In the genomic region with DNA sequence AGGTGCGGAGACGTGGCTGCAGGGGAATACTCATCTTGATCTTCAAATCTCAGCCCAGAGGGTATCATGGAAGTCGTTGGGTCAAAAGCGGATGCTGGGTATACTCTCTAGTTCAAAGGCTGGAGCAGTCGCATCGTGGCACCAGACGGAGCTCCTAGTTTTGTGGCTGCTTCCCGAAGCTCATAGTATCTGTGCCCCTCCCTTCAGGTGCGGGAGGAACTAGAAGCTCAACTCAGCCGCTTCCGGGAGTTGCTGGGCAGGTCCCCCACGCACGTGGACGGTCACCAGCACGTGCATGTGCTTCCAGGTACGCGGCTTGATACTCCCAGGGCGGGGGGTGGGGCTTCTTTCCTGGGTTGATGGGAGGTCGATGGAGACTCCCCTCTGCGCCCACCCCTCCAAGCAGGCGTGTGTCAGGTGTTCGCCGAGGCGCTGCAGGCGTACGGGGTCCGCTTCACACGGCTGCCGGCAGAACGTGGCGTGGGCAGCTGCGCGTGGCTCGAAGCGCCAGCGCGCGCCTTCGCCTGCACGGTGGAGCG, we compare ENCODE assay signal across 8 mouse cellular contexts. TPM values are rescaled to one million over a fixed set of nuclear protein-coding genes. Genes with fewer than 3 reads are reported as not detected.
A peak's percentile ranks its signal among the peaks of the same experiment; 100 is the strongest.
DNase-seq lines count a peak whose midpoint lies in the region; ATAC-seq and TF ChIP-seq lines count a peak whose summit lies in the region.

No protein-coding gene starts in this region.

- no peak for DNase-seq in gastrocnemius, adult 2 months
- DNase-seq in gastrocnemius, adult 8-10 months (ENCODE audit: low spot score in 2 of 2) = no peak
- DNase-seq in CH12.LX (ENCODE audit: extremely low read depth) = peak; percentile 72
- DNase-seq in embryo, embryonic 9.5 days (ENCODE audit: extremely low spot score) = peak; percentile 29
- DNase-seq in neural tube, embryonic 11.5 days (ENCODE audit: low spot score) = no peak
- DNase-seq in thymus, postnatal 4 days = peak; percentile 53

- no peak overlapping the region; the same call in 1 of the 2 replicates for H3K27ac ChIP-seq in gastrocnemius, adult 2 months
- H3K27ac ChIP-seq in CH12.LX (ENCODE audit: insufficient read depth, low read depth) = peak overlapping the region; percentile 18
- peak overlapping the region; percentile 49; the same call in 1 of the 2 replicates for H3K27ac ChIP-seq in liver, embryonic 12.5 days
- H3K27ac ChIP-seq in neural tube, embryonic 11.5 days (ENCODE audit: low read depth, low read length) = no peak overlapping the region

- no peaks in the 10 kb centered on the region for H3K9me3 ChIP-seq in CH12.LX (replicated peaks; ENCODE audit: low read length)
- no peaks in the 10 kb centered on the region for H3K9me3 ChIP-seq in liver, embryonic 12.5 days (replicated peaks)
- no peaks in the 10 kb centered on the region for H3K9me3 ChIP-seq in neural tube, embryonic 11.5 days (ENCODE audit: control insufficient read depth, low read length)

- H3K4me1 ChIP-seq in CH12.LX (ENCODE audit: control insufficient read depth in 1 of 2, insufficient read depth in 2 of 2) = peaks cover 7 to 40% of the 10 kb centered on the region in 2 experiments
- H3K4me1 ChIP-seq in liver, embryonic 12.5 days = peaks cover 22% of the 10 kb centered on the region
- H3K4me1 ChIP-seq in neural tube, embryonic 11.5 days (ENCODE audit: control insufficient read depth, insufficient read depth, low read length) = peaks cover 12% of the 10 kb centered on the region; the same call in 1 of the 2 replicates

- H3K9ac ChIP-seq in CH12.LX (ENCODE audit: insufficient read depth, low read depth) = peak overlapping the region; percentile 64
- peak overlapping the region; percentile 71 for H3K9ac ChIP-seq in liver, embryonic 12.5 days
- H3K9ac ChIP-seq in neural tube, embryonic 11.5 days (ENCODE audit: low read length) = peak overlapping the region; percentile 45

- intact Hi-C loops in gastrocnemius, adult 2 months (cut with DNase I) = loop anchor here (5.0 kb wide), 1 partner anchor 60 kb away; a partner anchor contains a TSS

- peak overlapping the region; percentile 91 for H3K4me2 ChIP-seq in CH12.LX (ENCODE audit: insufficient read depth, low read depth, poor library complexity, severe bottlenecking)
- H3K4me2 ChIP-seq in liver, embryonic 12.5 days = peak overlapping the region; percentile 99
- peak overlapping the region; percentile 95 for H3K4me2 ChIP-seq in neural tube, embryonic 11.5 days (ENCODE audit: low read depth)

- peaks cover 16 to 51% of the 10 kb centered on the region in 2 experiments for H3K36me3 ChIP-seq in CH12.LX (replicated peaks in 1 of 2; ENCODE audit: control insufficient read depth in 1 of 2, insufficient read depth in 1 of 2, low read length in 1 of 2)
- H3K36me3 ChIP-seq in liver, embryonic 12.5 days = peaks cover 18% of the 10 kb centered on the region
- H3K36me3 ChIP-seq in neural tube, embryonic 11.5 days (ENCODE audit: control insufficient read depth, insufficient read depth, low read length) = peaks cover 4% of the 10 kb centered on the region; the same call in 1 of the 2 replicates

- in situ Hi-C loops in CH12.LX (cut with MboI; ENCODE audit: low pct_ligation_motif_present, low pct_unique_long_range_greater_than_20kb, low sequenced_read_pairs) = no loop called here

- no peak for TF ChIP-seq EP300 in CH12.LX (IDR thresholded peaks at IDR 0.05; ENCODE audit: low read length)

- TF ChIP-seq RAD21 in CH12.LX (IDR thresholded peaks at IDR 0.05; ENCODE audit: low read depth, low read length) = no peak

- no peaks in the 10 kb centered on the region for H3K27me3 ChIP-seq in CH12.LX (replicated peaks)
- no peaks in the 10 kb centered on the region for H3K27me3 ChIP-seq in liver, embryonic 12.5 days (replicated peaks)
- H3K27me3 ChIP-seq in neural tube, embryonic 11.5 days (ENCODE audit: control insufficient read depth, insufficient read depth, low read length) = peaks cover 13% of the 10 kb centered on the region

- ATAC-seq in inflammation-experienced regulatory T-cells, adult 6 months = peak; percentile 51
- ATAC-seq in liver, embryonic 12.5 days = peak; percentile 23
- ATAC-seq in neural tube, embryonic 11.5 days (ENCODE audit: insufficient read depth, low FRiP score, low TSS enrichment) = peak; percentile 29

- no peak; the same call in 1 of the 2 replicates for TF ChIP-seq POLR2A in CH12.LX (IDR thresholded peaks at IDR 0.05; ENCODE audit: low read depth, low read length)

- 2% methylated on average over 41 of the region's 41 CpGs for WGBS in liver, embryonic 12.5 days (ENCODE audit: insufficient replicate concordance)
- under 1% methylated on average over 41 of the region's 41 CpGs for WGBS in neural tube, embryonic 11.5 days

- dilution Hi-C loops in CH12.LX (cut with MboI; ENCODE audit: extremely low pct_ligation_motif_present, extremely low pct_unique_long_range_greater_than_20kb, low sequenced_read_pairs) = no loop called here

- peaks cover 4% of the 10 kb centered on the region; the same call in 1 of the 2 replicates for H3K79me2 ChIP-seq in CH12.LX (replicated peaks; ENCODE audit: control insufficient read depth, extremely low read depth, insufficient read depth, poor library complexity, severe bottlenecking)

- peak overlapping the region; percentile 82 for H3K4me3 ChIP-seq in gastrocnemius, adult 2 months
- H3K4me3 ChIP-seq in CH12.LX (replicated peaks in 1 of 3; ENCODE audit: low read depth in 2 of 3, low read length in 2 of 3, poor library complexity in 1 of 3) = peak overlapping the region; percentile 73 to 83 (median 80)
- H3K4me3 ChIP-seq in liver, embryonic 12.5 days = peak overlapping the region; percentile 69
- peak overlapping the region; percentile 57 for H3K4me3 ChIP-seq in neural tube, embryonic 11.5 days (ENCODE audit: low read depth, low read length)

- TF ChIP-seq CTCF in gastrocnemius, adult 2 months (IDR thresholded peaks at IDR 0.05) = no peak
- 0 out of 4 replicates have a peak, but pooled peaks of 1 of the 2 experiments have one; percentile 7 for TF ChIP-seq CTCF in CH12.LX (conservative IDR thresholded peaks at IDR 0.05 in 1 of 2, IDR thresholded peaks at IDR 0.05 in 1 of 2; ENCODE audit: low read depth in 2 of 2, low read length in 2 of 2)

TF ChIP-seq in CH12.LX, 34 proteins besides CTCF, POLR2A, EP300 and RAD21 (continues in another document):
- peak; percentile 99 for TF ChIP-seq MAX (IDR thresholded peaks at IDR 0.05; ENCODE audit: low read length)
- TF ChIP-seq ZMIZ1 (IDR thresholded peaks at IDR 0.05; ENCODE audit: low read depth, low read length) = no peak
- no peak for TF ChIP-seq SMC3 (IDR thresholded peaks at IDR 0.05; ENCODE audit: low read depth, low read length)
- peak; percentile 33; the same call in 1 of the 2 replicates for TF ChIP-seq SIN3A (IDR thresholded peaks at IDR 0.05; ENCODE audit: low read length)

RNA-seq across cellular contexts. Expression of a gene that starts 0.4 kb away (rescaled TPM):
- under 1 TPM in 1 of 2 experiments, not detected in 1; 0.11 TPM for total RNA-seq in gastrocnemius, adult 2 months (2021)
- total RNA-seq in gastrocnemius, adult 8-10 months (2022) = under 1 TPM in 1 of 4 experiments, not detected in 3; 0.10 TPM
- total RNA-seq in CH12.LX (2012; rRNA removed) = 4.4 and 6.4 TPM in 2 replicates
- 7.5 and 8.9 TPM in 2 replicates for total RNA-seq in CH12.LX (2014; rRNA removed)
- 7.7 and 9.7 TPM in 2 replicates for polyA plus RNA-seq in CH12.LX (2012; ENCODE audit: insufficient read length, low read depth)
- polyA plus RNA-seq in inflammation-experienced regulatory T-cells, adult 6 months (2017; shearing (Covaris generic)) = 1 to 10 TPM in 1 of 3 experiments, under 1 TPM in 2; 0.57 to 1.1 (median 0.70) TPM
- polyA plus RNA-seq in liver, embryonic 12.5 days (2016; fragmentation: Nextera tagmentation; extraction: Ambion mirVana) = 0.80 and 1.3 TPM in 2 replicates
- 0.97 and 1.2 TPM in 2 replicates for polyA plus RNA-seq in neural tube, embryonic 11.5 days (2014; fragmentation: Nextera tagmentation; extraction: Ambion mirVana)

RNA-seq across cellular contexts. Expression of a gene that starts 3.0 kb away (rescaled TPM):
- under 1 TPM in 1 of 2 experiments, not detected in 1; 0.31 TPM for total RNA-seq in gastrocnemius, adult 2 months (2021)
- under 1 TPM in 1 of 4 experiments, not detected in 3; 0.22 TPM for total RNA-seq in gastrocnemius, adult 8-10 months (2022)
- total RNA-seq in CH12.LX (2012; rRNA removed) (68.0 and 70.9 TPM in 2 replicates), CH12.LX (2014; rRNA removed) (48.9 and 54.3 TPM in 2 replicates)
- polyA plus RNA-seq in CH12.LX (2012; ENCODE audit: insufficient read length, low read depth) = 63.4 and 65.3 TPM in 2 replicates
- polyA plus RNA-seq in inflammation-experienced regulatory T-cells, adult 6 months (2017; shearing (Covaris generic)) = 10 to 100 TPM in 1 of 3 experiments, 1 to 10 TPM in 2; 5.3 to 11.5 (median 7.4) TPM
- 18.5 and 18.8 TPM in 2 replicates for polyA plus RNA-seq in liver, embryonic 12.5 days (2016; fragmentation: Nextera tagmentation; extraction: Ambion mirVana)
- polyA plus RNA-seq in neural tube, embryonic 11.5 days (2014; fragmentation: Nextera tagmentation; extraction: Ambion mirVana) = 12.2 and 12.5 TPM in 2 replicates

RNA-seq across cellular contexts. Expression of a gene that starts 15.3 kb away (rescaled TPM):
- 1 to 10 TPM; 4.3 to 8.0 TPM for total RNA-seq in gastrocnemius, adult 2 months (2021)
- 1 to 10 TPM; 2.9 to 5.3 (median 3.7) TPM for total RNA-seq in gastrocnemius, adult 8-10 months (2022)
- total RNA-seq in CH12.LX (2012; rRNA removed) = 235 and 348 TPM in 2 replicates
- total RNA-seq in CH12.LX (2014; rRNA removed) = 159 and 168 TPM in 2 replicates
- polyA plus RNA-seq in CH12.LX (2012; ENCODE audit: insufficient read length, low read depth) = 159 and 165 TPM in 2 replicates
- polyA plus RNA-seq in inflammation-experienced regulatory T-cells, adult 6 months (2017; shearing (Covaris generic)) = 10 to 100 TPM; 17.5 to 69.8 (median 18.3) TPM
- 82.4 and 91.1 TPM in 2 replicates for polyA plus RNA-seq in liver, embryonic 12.5 days (2016; fragmentation: Nextera tagmentation; extraction: Ambion mirVana)
- 65.7 and 72.2 TPM in 2 replicates for polyA plus RNA-seq in neural tube, embryonic 11.5 days (2014; fragmentation: Nextera tagmentation; extraction: Ambion mirVana)

RNA-seq across cellular contexts. Expression of a gene that starts 22.5 kb away (rescaled TPM):
- not detected for total RNA-seq in gastrocnemius, adult 2 months (2021)
- not detected for total RNA-seq in gastrocnemius, adult 8-10 months (2022)
- 21.0 and 27.5 TPM in 2 replicates for total RNA-seq in CH12.LX (2012; rRNA removed)
- 33.3 and 33.8 TPM in 2 replicates for total RNA-seq in CH12.LX (2014; rRNA removed)
- 71.1 and 78.4 TPM in 2 replicates for polyA plus RNA-seq in CH12.LX (2012; ENCODE audit: insufficient read length, low read depth)
- polyA plus RNA-seq in inflammation-experienced regulatory T-cells, adult 6 months (2017; shearing (Covaris generic)) = 10 to 100 TPM in 1 of 3 experiments, 1 to 10 TPM in 2; 3.4 to 26.3 (median 5.8) TPM
- polyA plus RNA-seq in liver, embryonic 12.5 days (2016; fragmentation: Nextera tagmentation; extraction: Ambion mirVana) = 31.9 and 33.4 TPM in 2 replicates
- polyA plus RNA-seq in neural tube, embryonic 11.5 days (2014; fragmentation: Nextera tagmentation; extraction: Ambion mirVana) = 97.3 and 105 TPM in 2 replicates

RNA-seq across cellular contexts. Expression of a gene that starts 36.4 kb away (rescaled TPM):
- total RNA-seq in gastrocnemius, adult 2 months (2021) = 10 to 100 TPM; 27.6 to 31.4 TPM
- 10 to 100 TPM; 23.1 to 27.9 (median 25.0) TPM for total RNA-seq in gastrocnemius, adult 8-10 months (2022)
- total RNA-seq in CH12.LX (2012; rRNA removed) (101 and 102 TPM in 2 replicates), CH12.LX (2014; rRNA removed) (82.9 and 98.1 TPM in 2 replicates)
- polyA plus RNA-seq in CH12.LX (2012; ENCODE audit: insufficient read length, low read depth) = 88.1 and 90.1 TPM in 2 replicates
- 100 to 1,000 TPM; 205 to 233 (median 224) TPM for polyA plus RNA-seq in inflammation-experienced regulatory T-cells, adult 6 months (2017; shearing (Covaris generic))
- 72.7 and 77.5 TPM in 2 replicates for polyA plus RNA-seq in liver, embryonic 12.5 days (2016; fragmentation: Nextera tagmentation; extraction: Ambion mirVana)
- 150 and 156 TPM in 2 replicates for polyA plus RNA-seq in neural tube, embryonic 11.5 days (2014; fragmentation: Nextera tagmentation; extraction: Ambion mirVana)

Comparison
In these comparisons a context has a peak if more than half of its experiments do, and no peak if none do; other contexts are left out.
1. DNase-seq: peak in CH12.LX (single experiment), embryo, embryonic 9.5 days (single experiment) and thymus, postnatal 4 days (single experiment); none in gastrocnemius, adult 2 months (single experiment), gastrocnemius, adult 8-10 months (0 of 2) and neural tube, embryonic 11.5 days (single experiment).
2. H3K27ac ChIP-seq: peak in CH12.LX (single experiment) and liver, embryonic 12.5 days (single experiment); none in gastrocnemius, adult 2 months (single experiment) and neural tube, embryonic 11.5 days (single experiment).
3. Peak in every context shown above with its lines, with median percentiles within 50 percentile points of each other: H3K4me3 ChIP-seq, H3K4me2 ChIP-seq, H3K9ac ChIP-seq and ATAC-seq.